Mouse (Mus musculus): ENCODE results near the gene Mpst. TPM values are rescaled to one million over a fixed set of nuclear protein-coding genes. Genes with fewer than 3 reads are reported as not detected.

Mpst gene
- polyA plus RNA-seq, 1 experiment from 2014 or later = 5.9 TPM

DNA sequence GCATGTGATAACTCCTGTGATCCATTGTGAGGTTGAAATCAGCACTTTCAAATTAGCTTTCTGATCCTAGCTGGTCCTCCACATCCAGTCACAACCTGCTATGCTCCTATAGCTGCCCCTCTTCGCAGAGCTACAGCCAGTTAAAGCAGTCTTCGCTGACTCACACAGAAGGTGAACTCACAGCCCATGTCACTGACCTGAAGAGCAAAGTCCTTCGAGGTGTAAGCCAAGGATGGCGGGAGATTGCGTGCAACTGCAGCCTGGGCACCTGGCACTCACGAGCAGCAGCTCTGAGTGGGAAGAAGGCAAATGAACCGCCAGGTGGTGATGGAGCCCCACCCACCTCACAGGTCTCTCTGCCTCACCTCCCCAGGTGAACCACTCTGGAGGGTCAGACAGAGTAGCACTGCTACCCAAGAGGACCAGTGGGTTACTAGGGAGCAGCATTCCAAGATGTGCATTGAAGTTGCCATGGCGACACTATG is 10.7 kb upstream of the Mpst start, which contains the start of gene Tex33:
TSS of gene Tex33 (minus strand) at position 435 of the 485 bp plus-strand sequence.
- H3K9ac ChIP-seq (ENCODE audit: low read length) = no peak within 1 kb of the TSS
- H3K4me3 ChIP-seq (ENCODE audit: low read depth, low read length) = no peak within 1 kb of the TSS
- H3K9me3 ChIP-seq (replicated peaks; ENCODE audit: control insufficient read depth, low read length) = no peaks in the 10 kb centered on the region
- no peak within 1 kb of the TSS for H3K4me2 ChIP-seq (ENCODE audit: low read length)
- no peaks in the 10 kb centered on the region for H3K36me3 ChIP-seq (ENCODE audit: control insufficient read depth, insufficient read depth, low read length)
- ATAC-seq (no peak), DNase-seq (ENCODE audit: low spot score) (no peak)
- no peaks in the 10 kb centered on the region for H3K27me3 ChIP-seq (replicated peaks; ENCODE audit: control insufficient read depth, insufficient read depth, low read length)
- H3K4me1 ChIP-seq (ENCODE audit: control insufficient read depth, insufficient read depth, low read length) = no peaks in the 10 kb centered on the region
- 82% methylated on average over 8 of the region's 8 CpGs for WGBS
- H3K27ac ChIP-seq (ENCODE audit: low read depth, low read length) = no peak within 1 kb of the TSS

GRCm38 (mm10) chr15:78401345-78401744 is 4.9 kb upstream of the Mpst start:
- H3K4me2 ChIP-seq (ENCODE audit: low read length) = no peak overlapping the region
- H3K9ac ChIP-seq (ENCODE audit: low read length) = no peak overlapping the region
- no peaks in the 10 kb centered on the region for H3K36me3 ChIP-seq (ENCODE audit: control insufficient read depth, insufficient read depth, low read length)
- no peak overlapping the region for H3K4me3 ChIP-seq (ENCODE audit: low read depth, low read length)
- no peaks in the 10 kb centered on the region for H3K9me3 ChIP-seq (replicated peaks; ENCODE audit: control insufficient read depth, low read length)
- H3K4me1 ChIP-seq (ENCODE audit: control insufficient read depth, insufficient read depth, low read length) = peaks cover 14% of the 10 kb centered on the region
- 0 out of 2 replicates have a peak, but pooled peaks cover 3% of the 10 kb centered on the region for H3K27me3 ChIP-seq (replicated peaks; ENCODE audit: control insufficient read depth, insufficient read depth, low read length)
- no peak overlapping the region for H3K27ac ChIP-seq (ENCODE audit: low read depth, low read length)
- DNase-seq (ENCODE audit: low spot score) (no peak), ATAC-seq (no peak)
- 81% methylated on average over 6 of the region's 6 CpGs for WGBS

DNA sequence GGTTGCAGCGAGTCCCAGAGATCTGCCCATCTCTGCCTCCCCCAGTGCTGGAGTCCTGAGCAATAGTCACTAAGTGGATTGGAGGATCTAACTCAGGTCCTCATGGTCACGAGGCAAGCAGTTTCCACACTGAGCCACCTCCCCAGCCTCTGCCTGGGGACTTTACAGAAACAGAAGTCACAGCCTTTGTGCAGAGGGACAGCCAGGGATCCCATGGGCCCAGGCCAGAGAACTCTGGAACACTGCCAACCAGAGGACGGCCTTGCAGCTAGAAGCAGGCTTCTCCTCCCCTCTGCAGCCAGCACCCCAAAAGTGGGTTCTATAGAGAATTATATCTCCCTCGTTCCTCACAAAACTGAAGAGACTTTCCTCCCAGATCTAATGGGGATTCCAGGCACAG is 4.3 kb upstream of the Mpst start:
- WGBS = 58% methylated on average over 4 of the region's 4 CpGs

GRCm38 (mm10) chr15:78402423-78402822 is 3.8 kb upstream of the Mpst start:
- Histone ChIP-seq H3K27me3 (replicated peaks; ENCODE audit: control insufficient read depth, insufficient read depth, low read length) (0 out of 2 replicates have a peak, but pooled peaks cover 3% of the 10 kb centered on the region), H3K4me2 (ENCODE audit: low read length) (no peak overlapping the region), H3K36me3 (ENCODE audit: control insufficient read depth, insufficient read depth, low read length) (no peaks in the 10 kb centered on the region), H3K4me3 (ENCODE audit: low read depth, low read length) (no peak overlapping the region), H3K27ac (ENCODE audit: low read depth, low read length) (no peak overlapping the region), H3K9me3 (replicated peaks; ENCODE audit: control insufficient read depth, low read length) (no peaks in the 10 kb centered on the region), H3K9ac (ENCODE audit: low read length) (no peak overlapping the region), H3K4me1 (ENCODE audit: control insufficient read depth, insufficient read depth, low read length) (peaks cover 18% of the 10 kb centered on the region)
- WGBS = 70% methylated on average over 7 of the region's 7 CpGs
- no peak for DNase-seq (ENCODE audit: low spot score)
- ATAC-seq = no peak

More for the DNA sequence above, 4.3 kb upstream of the Mpst start:
- no peak overlapping the region for H3K27ac ChIP-seq (ENCODE audit: low read depth, low read length)
- DNase-seq (ENCODE audit: low spot score) (peak; percentile 39), ATAC-seq (no peak)
- 0 out of 2 replicates have a peak, but pooled peaks cover 3% of the 10 kb centered on the region for H3K27me3 ChIP-seq (replicated peaks; ENCODE audit: control insufficient read depth, insufficient read depth, low read length)
- H3K36me3 ChIP-seq (ENCODE audit: control insufficient read depth, insufficient read depth, low read length) = no peaks in the 10 kb centered on the region
- H3K4me1 ChIP-seq (ENCODE audit: control insufficient read depth, insufficient read depth, low read length) = peaks cover 14% of the 10 kb centered on the region
- H3K9me3 ChIP-seq (replicated peaks; ENCODE audit: control insufficient read depth, low read length) = no peaks in the 10 kb centered on the region
- H3K4me2 ChIP-seq (ENCODE audit: low read length) = no peak overlapping the region
- H3K9ac ChIP-seq (ENCODE audit: low read length) = no peak overlapping the region
- no peak overlapping the region for H3K4me3 ChIP-seq (ENCODE audit: low read depth, low read length)

- Histone ChIP-seq H3K4me3 (ENCODE audit: low read depth, low read length) (no peak overlapping the region), H3K27ac (ENCODE audit: low read depth, low read length) (no peak overlapping the region), H3K27me3 (replicated peaks; ENCODE audit: control insufficient read depth, insufficient read depth, low read length) (peaks cover 3% of the 10 kb centered on the region; the same call in 1 of the 2 replicates), H3K9ac (ENCODE audit: low read length) (no peak overlapping the region), H3K9me3 (replicated peaks; ENCODE audit: control insufficient read depth, low read length) (no peaks in the 10 kb centered on the region), H3K4me1 (ENCODE audit: control insufficient read depth, insufficient read depth, low read length) (peaks cover 22% of the 10 kb centered on the region), H3K4me2 (ENCODE audit: low read length) (no peak overlapping the region), H3K36me3 (ENCODE audit: control insufficient read depth, insufficient read depth, low read length) (no peaks in the 10 kb centered on the region)
- DNase-seq (ENCODE audit: low spot score) = no peak
- no peak for ATAC-seq
- WGBS = 59% methylated on average over 3 of the region's 3 CpGs
These were observed 2.9 kb upstream of the Mpst start for GRCm38 (mm10) chr15:78403301-78403741.

- Histone ChIP-seq H3K4me1 (ENCODE audit: control insufficient read depth, insufficient read depth, low read length) (peaks cover 22% of the 10 kb centered on the region), H3K36me3 (ENCODE audit: control insufficient read depth, insufficient read depth, low read length) (no peaks in the 10 kb centered on the region), H3K4me3 (ENCODE audit: low read depth, low read length) (no peak overlapping the region), H3K9me3 (replicated peaks; ENCODE audit: control insufficient read depth, low read length) (no peaks in the 10 kb centered on the region), H3K4me2 (ENCODE audit: low read length) (no peak overlapping the region), H3K9ac (ENCODE audit: low read length) (no peak overlapping the region), H3K27me3 (replicated peaks; ENCODE audit: control insufficient read depth, insufficient read depth, low read length) (peaks cover 8% of the 10 kb centered on the region; the same call in 1 of the 2 replicates), H3K27ac (ENCODE audit: low read depth, low read length) (no peak overlapping the region)
- no peak for ATAC-seq
- DNase-seq (ENCODE audit: low spot score) = peak; percentile 68
- 21% methylated on average over 1 of the region's 1 CpGs for WGBS
These were observed 2.3 kb upstream of the Mpst start for GRCm38 (mm10) chr15:78403896-78404295.

DNA sequence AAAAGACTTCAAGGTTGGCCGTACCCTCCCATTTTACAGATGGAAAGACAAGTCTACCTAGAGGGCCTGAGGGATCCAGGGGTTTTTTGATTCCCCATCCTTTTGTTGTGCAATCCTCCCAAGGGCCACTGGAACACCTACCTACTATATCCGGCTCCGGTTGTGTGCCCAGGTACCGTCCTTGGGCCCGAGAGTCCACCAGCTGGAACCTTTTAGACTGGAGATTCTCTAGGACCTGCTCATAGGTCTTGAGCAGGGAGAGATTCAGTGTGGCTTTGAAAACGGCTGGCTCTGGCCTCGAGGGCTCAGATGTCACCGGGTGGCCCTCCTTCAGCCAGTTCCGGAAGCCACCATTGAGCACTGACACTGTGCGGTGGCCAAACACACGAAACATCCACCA is 1.1 kb upstream of the Mpst start:
- no peak for DNase-seq (ENCODE audit: low spot score)
- 0 out of 2 replicates have a peak overlapping the region, but pooled peaks have one; percentile 95 for H3K27ac ChIP-seq (ENCODE audit: low read depth, low read length)
- no peak for ATAC-seq
- H3K4me3 ChIP-seq (ENCODE audit: low read depth, low read length) = peak overlapping the region; percentile 57
- H3K27me3 ChIP-seq (replicated peaks; ENCODE audit: control insufficient read depth, insufficient read depth, low read length) = peaks cover 20% of the 10 kb centered on the region
- H3K4me1 ChIP-seq (ENCODE audit: control insufficient read depth, insufficient read depth, low read length) = peaks cover 25% of the 10 kb centered on the region
- no peaks in the 10 kb centered on the region for H3K36me3 ChIP-seq (ENCODE audit: control insufficient read depth, insufficient read depth, low read length)
- WGBS = 52% methylated on average over 11 of the region's 11 CpGs
- peak overlapping the region; percentile 94 for H3K4me2 ChIP-seq (ENCODE audit: low read length)
- H3K9me3 ChIP-seq (replicated peaks; ENCODE audit: control insufficient read depth, low read length) = no peaks in the 10 kb centered on the region
- H3K9ac ChIP-seq (ENCODE audit: low read length) = peak overlapping the region; percentile 82

GRCm38 (mm10) chr15:78405517-78406211 is 552 bp upstream of the Mpst start, which contains the start of gene Tst:
Gene Tst, minus strand, starts transcription at chr15:78405907.
- H3K27ac ChIP-seq (ENCODE audit: low read depth, low read length) = peak within 1 kb of the TSS; percentile 95
- peak within 1 kb of the TSS; percentile 94 for H3K4me2 ChIP-seq (ENCODE audit: low read length)
- H3K36me3 ChIP-seq (ENCODE audit: control insufficient read depth, insufficient read depth, low read length) = no peaks in the 10 kb centered on the region
- H3K4me1 ChIP-seq (ENCODE audit: control insufficient read depth, insufficient read depth, low read length) = peaks cover 25% of the 10 kb centered on the region
- H3K9me3 ChIP-seq (replicated peaks; ENCODE audit: control insufficient read depth, low read length) = no peaks in the 10 kb centered on the region
- H3K4me3 ChIP-seq (ENCODE audit: low read depth, low read length) = peak within 1 kb of the TSS; percentile 57
- peak; percentile 79 for ATAC-seq
- peak within 1 kb of the TSS; percentile 82 for H3K9ac ChIP-seq (ENCODE audit: low read length)
- peak; percentile 97 for DNase-seq (ENCODE audit: low spot score)
- WGBS = 1% methylated on average over 34 of the region's 34 CpGs
- H3K27me3 ChIP-seq (replicated peaks; ENCODE audit: control insufficient read depth, insufficient read depth, low read length) = peaks cover 23% of the 10 kb centered on the region

GRCm38 (mm10) chr15:78409570-78410052 is 3.4 kb downstream of the Mpst start:
- DNase-seq (ENCODE audit: low spot score) = no peak

More at GRCm38 (mm10) chr15:78409570-78410052, 3.4 kb downstream of the Mpst start:
- whole genome bisulfite sequencing = 11% methylated on average over 12 of the region's 12 CpGs
- H3K36me3 ChIP-seq (ENCODE audit: control insufficient read depth, insufficient read depth, low read length) = 0 out of 2 replicates have a peak, but pooled peaks cover 3% of the 10 kb centered on the region
- peaks cover 23% of the 10 kb centered on the region for H3K27me3 ChIP-seq (replicated peaks; ENCODE audit: control insufficient read depth, insufficient read depth, low read length)
- peaks cover 14% of the 10 kb centered on the region for H3K4me1 ChIP-seq (ENCODE audit: control insufficient read depth, insufficient read depth, low read length)
- H3K4me3 ChIP-seq (ENCODE audit: low read depth, low read length) = peak overlapping the region; percentile 14; the same call in 1 of the 2 replicates
- H3K4me2 ChIP-seq (ENCODE audit: low read length) = peak overlapping the region; percentile 44
- no peaks in the 10 kb centered on the region for H3K9me3 ChIP-seq (replicated peaks; ENCODE audit: control insufficient read depth, low read length)
- H3K9ac ChIP-seq (ENCODE audit: low read length) = peak overlapping the region; percentile 40; the same call in 1 of the 2 replicates
- ATAC-seq = no peak
- H3K27ac ChIP-seq (ENCODE audit: low read depth, low read length) = no peak overlapping the region
